Mouse (Mus musculus): Measurements from ENCODE around the gene Gpr45.

DNA sequence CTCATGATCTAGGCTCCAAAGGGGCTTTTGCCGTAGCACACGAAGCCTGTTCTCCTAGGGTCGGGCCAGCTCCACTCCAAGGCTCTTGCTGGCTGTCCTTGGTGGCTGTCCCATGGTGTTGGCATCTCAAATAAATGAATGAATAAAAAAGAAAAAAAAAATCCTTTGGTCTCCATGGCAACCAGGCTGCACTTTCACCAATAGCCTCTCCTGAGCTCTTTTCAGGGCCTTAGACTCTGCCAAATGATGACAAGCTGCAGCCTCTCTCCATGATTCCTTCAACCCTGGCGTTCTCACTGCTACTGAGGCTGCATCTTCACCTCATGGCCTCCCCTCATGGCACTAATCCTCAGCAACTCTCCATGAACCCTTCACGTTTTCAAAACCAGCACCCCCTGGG is 28.7 kb upstream of the Gpr45 start:
- no peak for TF ChIP-seq E2F4 (IDR thresholded peaks at IDR 0.05; ENCODE audit: insufficient read depth)
- TF ChIP-seq POLR2A (IDR thresholded peaks at IDR 0.05; ENCODE audit: insufficient read length, low read depth) = no peak
- no peak for TF ChIP-seq MYOG (IDR thresholded peaks at IDR 0.05; ENCODE audit: control insufficient read depth in 1 of 3, insufficient read depth in 1 of 3, insufficient read length in 2 of 3, low read depth in 2 of 3)
- no peak for TF ChIP-seq REST (IDR thresholded peaks at IDR 0.05; ENCODE audit: insufficient read depth, insufficient read length)

Measured in myocyte (in vitro differentiated cells).